Mouse (Mus musculus) E14TG2a.4 (cell line): ENCODE measurements around the gene Slc35f2.

Experiments used
- H3K27me3 ChIP-seq: 2 replicates; pipeline ENCODE4 v1.6.1; 2014; ENCODE audit warnings: low read length, control low read depth; ENCODE audit not compliant: insufficient read depth
- H3K36me3 ChIP-seq: 2 replicates; pipeline ENCODE4 v1.6.1; 2014; ENCODE audit warnings: low read length, control low read depth; ENCODE audit not compliant: insufficient read depth
- H3K4me1 ChIP-seq: replicated peaks from 2 replicates; pipeline ENCODE4 v1.6.1; 2014; ENCODE audit warnings: low read depth, low read length, control low read depth
- H3K4me3 ChIP-seq: replicated peaks from 2 replicates; pipeline ENCODE4 v1.5.1; 2014; ENCODE audit warnings: mild to moderate bottlenecking, low read length
- H3K9me3 ChIP-seq: 2 replicates; pipeline ENCODE4 v1.6.1; 2014; ENCODE audit warnings: low read length, control low read depth
- CTCF ChIP-seq: conservative IDR thresholded peaks from 2 replicates; pipeline ENCODE4 v1.5.1; 2014; ENCODE audit warnings: low read length
- NANOG ChIP-seq: IDR thresholded peaks from 2 replicates; pipeline ENCODE4 v1.6.1; 2014; ENCODE audit warnings: borderline replicate concordance, low read length, mixed read lengths
- POU5F1 ChIP-seq: IDR thresholded peaks from 2 replicates; pipeline ENCODE4 v1.6.1; 2014; ENCODE audit warnings: low read length, borderline replicate concordance

The Slc35f2 gene

GRCm38 (mm10) chr9:53771344-53772021 is at the start of gene Slc35f2:
Gene Slc35f2 (plus strand): TSS chr9:53771538.
- peaks cover 54% of the 10 kb centered on the region for H3K4me1 ChIP-seq
- H3K36me3 ChIP-seq = peaks cover under 1% of the 10 kb centered on the region
- peaks cover 14% of the 10 kb centered on the region for H3K27me3 ChIP-seq
- no peaks in the 10 kb centered on the region for H3K9me3 ChIP-seq
- TF ChIP-seq CTCF = no peak
- TF ChIP-seq POU5F1 = no peak
- TF ChIP-seq NANOG = peak; percentile 45; the same call in 1 of the 2 replicates
- peak within 1 kb of the TSS; percentile 85 for H3K4me3 ChIP-seq

- H3K4me1 ChIP-seq = no peaks in the 10 kb centered on the region
- TF ChIP-seq CTCF = no peak
- no peak for TF ChIP-seq POU5F1
- no peak for TF ChIP-seq NANOG
- H3K4me3 ChIP-seq = no peak overlapping the region
- no peaks in the 10 kb centered on the region for H3K27me3 ChIP-seq
- peaks cover 34% of the 10 kb centered on the region for H3K9me3 ChIP-seq
- H3K36me3 ChIP-seq = no peaks in the 10 kb centered on the region
These were observed 30.4 kb upstream of the Slc35f2 start for GRCm38 (mm10) chr9:53740829-53741404.

- Histone ChIP-seq H3K4me1 (peaks cover 10% of the 10 kb centered on the region), H3K27me3 (no peaks in the 10 kb centered on the region), H3K36me3 (no peaks in the 10 kb centered on the region), H3K9me3 (peaks cover 17% of the 10 kb centered on the region), H3K4me3 (no peak overlapping the region)
- TF ChIP-seq NANOG (no peak), POU5F1 (no peak), CTCF (no peak)
These were observed 20.9 kb upstream of the Slc35f2 start for GRCm38 (mm10) chr9:53750411-53750810.

GRCm38 (mm10) chr9:53750899-53751298 is 20.4 kb upstream of the Slc35f2 start:
- Histone ChIP-seq H3K27me3 (no peaks in the 10 kb centered on the region), H3K36me3 (no peaks in the 10 kb centered on the region), H3K4me3 (no peak overlapping the region), H3K9me3 (peaks cover 17% of the 10 kb centered on the region), H3K4me1 (peaks cover 13% of the 10 kb centered on the region)
- TF ChIP-seq POU5F1 (no peak), CTCF (peak; percentile 42)

- H3K36me3 ChIP-seq = no peaks in the 10 kb centered on the region
- no peak overlapping the region for H3K4me3 ChIP-seq
- H3K27me3 ChIP-seq = no peaks in the 10 kb centered on the region
- H3K4me1 ChIP-seq = peaks cover 34% of the 10 kb centered on the region
- no peak for TF ChIP-seq NANOG
- TF ChIP-seq CTCF = no peak
- peaks cover 33% of the 10 kb centered on the region for H3K9me3 ChIP-seq
These were observed 16.5 kb upstream of the Slc35f2 start for GRCm38 (mm10) chr9:53754801-53755200.

- peaks cover 34% of the 10 kb centered on the region for H3K4me1 ChIP-seq
- no peaks in the 10 kb centered on the region for H3K36me3 ChIP-seq
- H3K9me3 ChIP-seq = peaks cover 33% of the 10 kb centered on the region
- TF ChIP-seq NANOG (no peak), CTCF (no peak), POU5F1 (no peak)
- no peaks in the 10 kb centered on the region for H3K27me3 ChIP-seq
- H3K4me3 ChIP-seq = no peak overlapping the region
These were observed 13.2 kb upstream of the Slc35f2 start for GRCm38 (mm10) chr9:53758142-53758541.

GRCm38 (mm10) chr9:53764697-53765096 is 6.6 kb upstream of the Slc35f2 start:
- Histone ChIP-seq H3K4me1 (peaks cover 24% of the 10 kb centered on the region), H3K9me3 (no peaks in the 10 kb centered on the region), H3K36me3 (no peaks in the 10 kb centered on the region), H3K27me3 (no peaks in the 10 kb centered on the region; the same call in 1 of the 2 replicates), H3K4me3 (no peak overlapping the region)
- TF ChIP-seq CTCF = no peak
- TF ChIP-seq POU5F1 = no peak
- TF ChIP-seq NANOG = no peak

- TF ChIP-seq CTCF = no peak
- TF ChIP-seq NANOG = no peak
- TF ChIP-seq POU5F1 = no peak
- H3K36me3 ChIP-seq = no peaks in the 10 kb centered on the region; the same call in 1 of the 2 replicates
- H3K9me3 ChIP-seq = no peaks in the 10 kb centered on the region
- H3K27me3 ChIP-seq = peaks cover 14% of the 10 kb centered on the region
- no peak overlapping the region for H3K4me3 ChIP-seq
- peaks cover 52% of the 10 kb centered on the region for H3K4me1 ChIP-seq
These were observed 2.9 kb upstream of the Slc35f2 start for GRCm38 (mm10) chr9:53768486-53768885.
